11 mouse cellular contexts compared by ENCODE assay signal in genomic region chr1:79759436-79759972, GRCm38 (mm10). TPM values are rescaled to one million over a fixed set of nuclear protein-coding genes. Genes with fewer than 3 reads are reported as not detected.
DNase-seq lines count a peak whose midpoint lies in the region; ATAC-seq and TF ChIP-seq lines count a peak whose summit lies in the region.
"Had no signal": no experiment of that assay in that cellular context is flagged by ENCODE, and none has a peak within 500 bp of the region (broad histone marks: within the 10 kb centered on the region; RNA-seq: fewer than 3 reads in every experiment).

No protein-coding gene starts in this region.

- no peaks in the 10 kb centered on the region for H3K9me3 ChIP-seq in heart, embryonic 14.5 days (ENCODE audit: control insufficient read depth, low read length)
- H3K9me3 ChIP-seq in liver, embryonic 15.5 days (replicated peaks): no peaks in the 10 kb centered on the region

- H3K4me3 ChIP-seq in heart, embryonic 14.5 days (ENCODE audit: control insufficient read depth in 1 of 2, insufficient read depth in 1 of 2, low read depth in 1 of 2, low read length in 2 of 2): no peak overlapping the region
- H3K4me3 ChIP-seq in testis, adult 2 months (ENCODE audit: control insufficient read depth, low read depth, low read length): peak overlapping the region; percentile 25
- H3K4me3 ChIP-seq in liver, embryonic 15.5 days (replicated peaks): no peak overlapping the region

- no peak for TF ChIP-seq POLR2A in testis, adult 2 months (IDR thresholded peaks at IDR 0.05; ENCODE audit: control insufficient read depth, low read depth, low read length)

- H3K4me1 ChIP-seq in heart, embryonic 14.5 days (ENCODE audit: control insufficient read depth in 2 of 2, insufficient read depth in 2 of 2, low read length in 2 of 2): peaks cover 11 to 43% of the 10 kb centered on the region in 2 experiments
- peaks cover 10% of the 10 kb centered on the region for H3K4me1 ChIP-seq in testis, adult 2 months (ENCODE audit: control insufficient read depth, insufficient read depth, low read length)
- H3K4me1 ChIP-seq in liver, embryonic 15.5 days (replicated peaks): peaks cover 38% of the 10 kb centered on the region

- intact Hi-C loops in heart, postnatal 14 days (cut with DNase I): no loop called here

- H3K27me3 ChIP-seq in heart, embryonic 14.5 days (ENCODE audit: control insufficient read depth, insufficient read depth, low read length): no peaks in the 10 kb centered on the region
- no peaks in the 10 kb centered on the region for H3K27me3 ChIP-seq in testis, adult 2 months (ENCODE audit: control insufficient read depth, insufficient read depth, low read length)
- H3K27me3 ChIP-seq in liver, embryonic 15.5 days: no peaks in the 10 kb centered on the region

- DNase-seq in heart, postnatal 14 days: no peak
- DNase-seq in testis, postnatal 14 days (ENCODE audit: low spot score): no peak
- no peak for DNase-seq in adrenal gland, adult 2 months
- no peak for DNase-seq in adipocyte (ENCODE audit: low spot score)
- DNase-seq in retina, embryonic 14.5 days (ENCODE audit: low spot score): no peak
- DNase-seq: adrenal gland, postnatal 25 days; thymus, postnatal 36 days had no signal

- no peaks in the 10 kb centered on the region for H3K36me3 ChIP-seq in heart, embryonic 14.5 days (ENCODE audit: control insufficient read depth, insufficient read depth, low read length)
- no peaks in the 10 kb centered on the region for H3K36me3 ChIP-seq in testis, adult 2 months (ENCODE audit: control insufficient read depth, insufficient read depth, low read length)
- no peaks in the 10 kb centered on the region for H3K36me3 ChIP-seq in liver, embryonic 15.5 days (replicated peaks)

- peak overlapping the region; percentile 0; the same call in 1 of the 2 replicates for H3K4me2 ChIP-seq in heart, embryonic 14.5 days (ENCODE audit: low read length)
- peak overlapping the region; percentile 87; the same call in 1 of the 2 replicates for H3K4me2 ChIP-seq in liver, embryonic 15.5 days

- WGBS in heart, embryonic 14.5 days: 84% methylated on average over 5 of the region's 5 CpGs
- 73% methylated on average over 5 of the region's 5 CpGs for WGBS in liver, embryonic 15.5 days (ENCODE audit: insufficient replicate concordance)

- H3K27ac ChIP-seq in heart, embryonic 14.5 days (replicated peaks in 1 of 2; ENCODE audit: control insufficient read depth in 1 of 2, insufficient read depth in 1 of 2, low read depth in 2 of 2, low read length in 2 of 2): no peak overlapping the region
- H3K27ac ChIP-seq in testis, adult 2 months (ENCODE audit: control insufficient read depth, insufficient read depth, low read depth, low read length): no peak overlapping the region
- no peak overlapping the region for H3K27ac ChIP-seq in liver, embryonic 15.5 days (replicated peaks)

- TF ChIP-seq CTCF in testis, adult 2 months (IDR thresholded peaks at IDR 0.05; ENCODE audit: control insufficient read depth, insufficient read depth, insufficient replicate concordance, low read depth, low read length): no peak

- ATAC-seq in heart, embryonic 14.5 days (ENCODE audit: insufficient number of reproducible peaks, insufficient read depth, low FRiP score, low read depth): no peak
- no peak for ATAC-seq in liver, embryonic 15.5 days (ENCODE audit: insufficient read depth)
- ATAC-seq: CD4-positive, CD25-positive, alpha-beta regulatory T cell, adult 4 months had no signal

- no peak overlapping the region; the same call in 1 of the 2 replicates for H3K9ac ChIP-seq in heart, embryonic 14.5 days (ENCODE audit: low read length)
- H3K9ac ChIP-seq in liver, embryonic 15.5 days: no peak overlapping the region; the same call in 1 of the 2 replicates

RNA-seq across cellular contexts. Expression of gene Mrpl44, which starts 16.3 kb away (rescaled TPM):
- 43.1 and 45.6 TPM in 2 replicates for polyA plus RNA-seq in heart, embryonic 14.5 days (2014; fragmentation: Nextera tagmentation; extraction: Ambion mirVana)
- total RNA-seq in heart, postnatal 14 days (2021): 10 to 100 TPM; 56.9 to 58.5 TPM
- 5.0 and 5.3 TPM in 2 replicates for polyA plus RNA-seq in testis, adult 2 months (2012; rRNA removed)
- 21.8 and 22.9 TPM in 2 replicates for polyA plus RNA-seq in liver, embryonic 15.5 days (2015; fragmentation: Nextera tagmentation; extraction: Ambion mirVana)
- 10 to 100 TPM; 40.7 to 58.3 TPM for total RNA-seq in adrenal gland, adult 2 months (2021)
- polyA plus RNA-seq in adrenal gland, adult 2 months (2012; rRNA removed): 14.1 and 20.7 TPM in 2 replicates

RNA-seq across cellular contexts. Expression of gene Wdfy1, which starts 16.4 kb away (rescaled TPM):
- polyA plus RNA-seq in heart, embryonic 14.5 days (2014; fragmentation: Nextera tagmentation; extraction: Ambion mirVana): 28.5 and 33.7 TPM in 2 replicates
- total RNA-seq in heart, postnatal 14 days (2021): 10 to 100 TPM; 18.6 to 23.0 TPM
- polyA plus RNA-seq in testis, adult 2 months (2012; rRNA removed): 384 and 400 TPM in 2 replicates
- 14.0 TPM in 2 replicates for polyA plus RNA-seq in liver, embryonic 15.5 days (2015; fragmentation: Nextera tagmentation; extraction: Ambion mirVana)
- total RNA-seq in adrenal gland, adult 2 months (2021): 10 to 100 TPM; 42.6 to 43.5 TPM
- 39.0 and 48.4 TPM in 2 replicates for polyA plus RNA-seq in adrenal gland, adult 2 months (2012; rRNA removed)
